Mouse (Mus musculus): ENCODE results near the gene Prtn3.
A peak's percentile ranks its signal among the peaks of the same experiment; 100 is the strongest.

DNA sequence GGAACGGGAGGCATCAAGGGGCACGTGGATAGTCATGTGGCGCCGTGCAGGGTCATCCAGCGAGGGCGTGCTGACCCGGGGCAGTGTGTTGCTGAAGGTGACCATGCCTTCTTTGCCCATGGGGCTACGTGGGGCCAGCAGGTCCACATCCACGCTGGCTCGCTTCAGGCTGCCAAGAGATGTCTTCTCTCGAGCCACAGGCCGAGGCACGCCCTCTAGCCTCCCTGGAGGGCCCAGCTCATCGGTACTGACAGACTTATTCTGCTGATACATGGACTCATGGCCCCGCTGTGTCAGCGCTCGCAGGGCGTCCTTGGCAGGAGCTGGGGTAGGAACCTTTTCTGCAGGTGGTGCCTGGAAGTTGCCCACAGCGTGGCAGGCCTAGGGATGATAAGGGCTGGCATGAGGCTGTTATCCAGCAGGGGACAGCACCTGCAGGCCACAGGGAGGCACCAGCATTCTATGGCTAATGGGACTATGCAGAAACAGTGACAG lies 8.4 kb upstream of the Prtn3 start:
- peak; percentile 68 for TF ChIP-seq CTCF (IDR thresholded peaks at IDR 0.05)
- no peak for TF ChIP-seq EP300 (IDR thresholded peaks at IDR 0.05; ENCODE audit: insufficient read depth, low read depth, low read length)
